Comparison of ENCODE assay signal across 8 mouse cellular contexts in genomic region chr7:30072146-30073028, GRCm38 (mm10). TPM values are rescaled to one million over a fixed set of nuclear protein-coding genes. Genes with fewer than 3 reads are reported as not detected.
DNase-seq lines count a peak whose midpoint lies in the region; ATAC-seq and TF ChIP-seq lines count a peak whose summit lies in the region.

Gene Zfp82, minus strand, starts transcription at chr7:30072900.

- under 1% methylated on average over 50 of the region's 50 CpGs for WGBS in hindbrain, embryonic 14.5 days

- peak within 1 kb of the TSS; percentile 93 for H3K4me2 ChIP-seq in hindbrain, embryonic 14.5 days (replicated peaks)

- H3K36me3 ChIP-seq in hindbrain, embryonic 14.5 days (replicated peaks; ENCODE audit: control insufficient read depth, insufficient read depth) = peaks cover 26% of the 10 kb centered on the region
- H3K36me3 ChIP-seq in megakaryocyte, embryonic 14.5 days (replicated peaks; ENCODE audit: low read length) = peaks cover 20% of the 10 kb centered on the region

- peaks cover 4% of the 10 kb centered on the region for H3K4me1 ChIP-seq in hindbrain, embryonic 14.5 days (replicated peaks; ENCODE audit: control insufficient read depth, insufficient read depth, low read length)
- peaks cover 21% of the 10 kb centered on the region for H3K4me1 ChIP-seq in megakaryocyte, embryonic 14.5 days

- peak within 1 kb of the TSS; percentile 73 for H3K27ac ChIP-seq in hindbrain, embryonic 14.5 days
- H3K27ac ChIP-seq in left cerebral cortex, adult 2 months = peak within 1 kb of the TSS; percentile 87

- ATAC-seq in hindbrain, embryonic 14.5 days (ENCODE audit: low FRiP score) = peak; percentile 91

- H3K9me3 ChIP-seq in hindbrain, embryonic 14.5 days (ENCODE audit: control insufficient read depth, low read length) = no peaks in the 10 kb centered on the region
- H3K9me3 ChIP-seq in megakaryocyte, embryonic 14.5 days = no peaks in the 10 kb centered on the region

- no peaks in the 10 kb centered on the region for H3K27me3 ChIP-seq in hindbrain, embryonic 14.5 days (ENCODE audit: control insufficient read depth, insufficient read depth, low read length)
- no peaks in the 10 kb centered on the region for H3K27me3 ChIP-seq in megakaryocyte, embryonic 14.5 days (replicated peaks)

- TF ChIP-seq CTCF in left cerebral cortex, adult 2 months (IDR thresholded peaks at IDR 0.05) = no peak

- peak within 1 kb of the TSS; percentile 62 for H3K4me3 ChIP-seq in hindbrain, embryonic 14.5 days (replicated peaks; ENCODE audit: low read length)
- peak within 1 kb of the TSS; percentile 67 for H3K4me3 ChIP-seq in left cerebral cortex, adult 2 months
- peak within 1 kb of the TSS; percentile 97 for H3K4me3 ChIP-seq in megakaryocyte, embryonic 14.5 days (replicated peaks)

- intact Hi-C loops in left cerebral cortex, adult 2 months (cut with DNase I) = no loop called here

- H3K9ac ChIP-seq in hindbrain, embryonic 14.5 days = peak within 1 kb of the TSS; percentile 71

- DNase-seq in WW6 (ENCODE audit: low read depth, low spot score) = peak; percentile 82
- DNase-seq in cerebellum, postnatal 25 days = peak; percentile 88 to 93
- peak; percentile 60 to 63 for DNase-seq in frontal cortex, postnatal 25 days (ENCODE audit: low spot score in 2 of 2)
- DNase-seq in hindbrain, embryonic 14.5 days (ENCODE audit: low spot score) = peak; percentile 88
- DNase-seq in left cerebral cortex, adult 2 months (ENCODE audit: extremely low spot score in 1 of 2, low spot score in 2 of 2) = peak; percentile 82
- peak; percentile 89 to 91 for DNase-seq in right cerebral cortex, postnatal 10 days (ENCODE audit: low spot score in 2 of 2)
- DNase-seq in urinary bladder, postnatal 14 days (ENCODE audit: low spot score) = peak; percentile 79

RNA-seq across cellular contexts. Expression of gene Zfp82, which starts in this region (rescaled TPM):
- polyA plus RNA-seq in hindbrain, embryonic 14.5 days (2014; fragmentation: Nextera tagmentation; extraction: Ambion mirVana) = 10.3 and 12.2 TPM in 2 replicates
- total RNA-seq in left cerebral cortex, adult 2 months (2021) = 1 to 10 TPM; 3.6 to 3.8 TPM
- 0.21 TPM in 1 of 2 replicates, not detected in the other for polyA plus RNA-seq in megakaryocyte, embryonic 14.5 days (2012; ENCODE audit: insufficient read depth, low replicate concordance)

Comparison
In these comparisons a context has a peak if more than half of its experiments do, and no peak if none do; other contexts are left out.
1. Peak in every context shown above with its lines: DNase-seq, ATAC-seq, H3K4me3 ChIP-seq and H3K27ac ChIP-seq.